Mouse (Mus musculus): ENCODE results near the gene Gm42878.

Gm42878 gene

DNA sequence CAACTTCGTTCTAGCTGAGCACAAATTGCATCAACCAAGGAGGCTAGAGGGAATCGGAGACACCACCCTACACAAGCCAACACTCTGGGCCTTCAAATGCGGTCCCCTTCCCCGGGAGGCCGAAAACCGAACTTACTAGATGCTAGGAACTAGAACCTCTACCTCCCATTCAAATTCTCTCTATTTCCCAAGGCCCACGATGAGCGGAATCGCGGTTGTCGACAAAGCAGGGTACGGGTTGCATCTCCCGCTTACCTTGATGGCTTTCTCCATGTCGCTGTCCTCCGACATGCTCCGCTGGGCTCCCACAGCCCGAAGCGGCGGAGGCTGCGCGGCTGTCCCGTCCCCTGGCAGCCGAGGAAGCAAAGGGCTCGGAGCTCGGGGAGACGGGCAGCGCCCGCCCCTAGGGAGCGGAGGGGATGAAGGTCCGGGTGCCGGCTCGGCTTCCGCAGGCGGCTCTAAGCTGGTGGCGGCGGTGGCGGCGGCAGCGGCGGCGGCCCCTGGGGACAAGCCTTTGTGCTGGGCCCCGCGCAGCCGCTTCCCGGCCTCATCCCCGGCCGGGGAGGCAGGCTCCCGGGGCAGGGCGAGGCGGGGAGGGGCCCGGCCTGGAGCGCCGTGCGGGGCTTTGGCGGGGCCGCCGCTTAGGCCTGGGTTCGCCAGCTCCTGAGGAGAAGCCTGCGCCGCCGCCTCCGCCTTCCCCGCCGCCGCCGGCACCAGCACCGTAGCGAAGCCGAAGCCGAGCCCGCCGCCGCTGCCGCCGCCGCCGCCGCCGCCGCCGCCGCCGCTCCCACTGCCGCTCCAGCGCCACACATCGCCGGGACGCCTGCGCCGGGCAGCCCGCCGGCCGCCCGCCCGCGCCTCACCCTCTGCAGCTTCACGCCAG is at the start of gene Gm42878, which contains the start of gene Adam1a:
Gene Gm42878, minus strand, starts transcription at position 573 of the 883 bp plus-strand sequence.
Gene Adam1a, minus strand, starts transcription at position 573 of the 883 bp plus-strand sequence.
- DNase-seq (ENCODE audit: low read depth): peak; percentile 17

DNA sequence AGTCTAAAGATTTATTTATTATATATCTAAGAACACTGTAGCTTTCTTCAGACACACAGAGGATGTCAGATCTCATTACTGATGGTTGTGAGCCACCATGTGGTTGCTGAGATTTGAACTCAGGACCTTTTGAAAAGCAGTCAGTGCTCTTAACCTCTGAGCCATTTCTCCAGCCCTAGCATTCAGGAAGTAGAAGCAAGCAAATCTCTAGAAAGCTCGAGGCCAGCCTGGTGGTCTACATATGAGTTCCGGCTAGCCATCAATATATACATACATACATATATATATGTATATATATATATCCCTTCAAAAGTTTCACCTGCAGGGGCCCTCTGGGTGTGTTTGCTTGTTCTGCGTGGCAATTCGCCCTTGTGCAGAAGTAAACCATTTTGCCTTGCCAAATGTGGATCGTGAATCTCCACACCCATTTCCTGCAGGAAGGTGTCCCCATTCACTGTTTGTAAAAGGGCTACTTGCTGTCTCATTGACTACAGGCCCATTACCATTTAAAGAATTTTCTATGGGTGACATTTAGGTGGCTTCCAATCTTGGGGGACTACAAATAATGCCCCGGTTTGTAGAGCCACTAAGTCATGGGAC is 49.5 kb upstream of the Gm42878 start:
- peak; percentile 23 for DNase-seq (ENCODE audit: low read depth)

GRCm38 (mm10) chr5:121593451-121594401 is 48.4 kb upstream of the Gm42878 start, which contains the start of gene Aldh2:
TSS of gene Aldh2 (minus strand) at chr5:121593824.
- DNase-seq (ENCODE audit: low read depth): peak; percentile 93

GRCm38 (mm10) chr5:121592816-121593407 is 47.6 kb upstream of the Gm42878 start:
- no peak for DNase-seq (ENCODE audit: low read depth)

DNA sequence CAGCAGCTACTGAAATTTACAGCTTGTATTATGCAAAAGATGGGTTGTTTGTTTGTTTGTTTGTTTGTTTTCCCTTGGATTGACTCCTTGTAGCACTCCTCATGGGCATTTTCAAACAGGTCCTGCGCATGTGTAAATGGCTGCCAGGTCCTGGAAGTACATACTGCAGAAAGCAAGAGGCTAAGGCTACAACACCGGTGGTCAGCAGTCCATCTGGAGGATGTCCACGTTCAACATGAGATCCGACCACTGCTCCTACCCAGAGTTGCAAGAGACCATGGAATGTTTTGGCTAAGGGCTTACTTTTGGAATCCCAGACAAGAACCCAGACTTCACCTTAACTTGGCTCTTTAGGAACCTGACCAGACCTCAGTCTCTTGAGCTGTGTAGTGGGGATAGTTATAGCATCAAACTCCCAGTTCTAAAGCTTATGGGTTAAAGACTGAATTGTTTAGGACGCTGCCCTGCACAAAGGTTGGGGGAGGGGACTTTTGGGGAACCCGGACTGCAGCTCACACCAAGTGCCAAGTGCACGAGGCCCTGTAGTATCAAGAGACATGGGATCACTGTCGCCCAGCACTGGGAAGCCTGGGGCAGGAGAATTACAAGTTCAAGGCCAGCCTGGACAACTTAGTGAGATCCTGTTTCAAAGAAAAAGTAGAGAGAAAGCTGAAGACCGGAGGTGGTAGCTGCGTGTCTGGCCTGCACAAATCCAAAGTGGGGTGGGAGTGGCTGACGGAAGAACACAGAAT is 47.0 kb upstream of the Gm42878 start:
- DNase-seq (ENCODE audit: low read depth): peak; percentile 44

DNA sequence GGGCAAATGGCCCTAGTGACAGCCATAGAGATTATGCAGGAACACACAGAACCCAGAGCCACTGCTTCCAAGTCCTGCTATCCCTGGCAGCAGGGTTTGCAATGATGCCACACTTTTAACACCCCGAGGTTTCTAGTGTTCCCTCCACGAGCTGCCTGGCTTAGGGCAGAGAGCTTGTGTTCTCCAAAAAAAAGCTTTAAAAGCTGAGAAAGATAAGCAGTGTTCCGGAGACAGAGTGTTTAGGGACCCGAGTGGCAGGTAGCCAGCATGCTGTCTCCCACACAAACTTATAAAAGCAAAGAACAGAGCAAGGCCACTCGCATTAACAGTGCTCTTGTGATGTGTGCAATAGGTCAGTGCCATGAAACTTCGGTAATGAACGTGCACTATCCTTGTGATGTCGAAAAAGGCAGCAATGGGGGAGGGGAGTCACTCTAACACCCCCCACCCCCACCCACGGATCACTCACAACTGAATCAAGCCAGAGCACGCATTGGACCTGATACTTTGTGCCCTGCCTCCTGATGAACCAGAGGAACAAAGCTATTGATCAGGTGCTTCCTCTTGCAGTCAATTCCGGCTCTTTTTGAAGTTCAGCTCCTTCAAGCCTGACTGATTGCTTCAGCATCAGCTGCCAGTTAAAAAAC is 46.3 kb upstream of the Gm42878 start:
- DNase-seq (ENCODE audit: low read depth): no peak

GRCm38 (mm10) chr5:121589928-121590327 is 44.6 kb upstream of the Gm42878 start:
- no peak for DNase-seq (ENCODE audit: low read depth)

GRCm38 (mm10) chr5:121586400-121587039 is 41.2 kb upstream of the Gm42878 start:
- peak; percentile 84 for DNase-seq (ENCODE audit: low read depth)

GRCm38 (mm10) chr5:121585699-121586098 is 40.4 kb upstream of the Gm42878 start:
- DNase-seq (ENCODE audit: low read depth): no peak

DNA sequence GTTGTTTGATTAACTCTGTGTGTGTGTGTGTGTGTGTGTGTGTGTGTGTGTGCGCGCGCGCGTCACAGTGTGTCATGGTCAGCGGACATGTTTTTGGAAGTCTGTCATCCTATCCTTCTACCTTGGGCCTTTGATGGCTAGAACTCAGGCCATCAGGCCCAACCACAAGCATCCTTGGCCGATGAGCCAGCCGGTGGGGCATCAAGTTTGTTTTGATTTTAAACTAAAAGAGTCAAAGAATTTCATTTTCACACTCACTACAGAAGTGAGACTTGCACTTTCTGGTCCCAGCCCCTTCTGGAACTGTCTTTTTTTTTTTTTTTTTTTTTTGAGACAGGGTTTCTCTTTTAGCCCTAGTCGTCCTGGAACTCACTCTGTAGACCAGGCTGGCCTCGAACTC is 39.7 kb upstream of the Gm42878 start:
- DNase-seq (ENCODE audit: low read depth): peak; percentile 33

DNA sequence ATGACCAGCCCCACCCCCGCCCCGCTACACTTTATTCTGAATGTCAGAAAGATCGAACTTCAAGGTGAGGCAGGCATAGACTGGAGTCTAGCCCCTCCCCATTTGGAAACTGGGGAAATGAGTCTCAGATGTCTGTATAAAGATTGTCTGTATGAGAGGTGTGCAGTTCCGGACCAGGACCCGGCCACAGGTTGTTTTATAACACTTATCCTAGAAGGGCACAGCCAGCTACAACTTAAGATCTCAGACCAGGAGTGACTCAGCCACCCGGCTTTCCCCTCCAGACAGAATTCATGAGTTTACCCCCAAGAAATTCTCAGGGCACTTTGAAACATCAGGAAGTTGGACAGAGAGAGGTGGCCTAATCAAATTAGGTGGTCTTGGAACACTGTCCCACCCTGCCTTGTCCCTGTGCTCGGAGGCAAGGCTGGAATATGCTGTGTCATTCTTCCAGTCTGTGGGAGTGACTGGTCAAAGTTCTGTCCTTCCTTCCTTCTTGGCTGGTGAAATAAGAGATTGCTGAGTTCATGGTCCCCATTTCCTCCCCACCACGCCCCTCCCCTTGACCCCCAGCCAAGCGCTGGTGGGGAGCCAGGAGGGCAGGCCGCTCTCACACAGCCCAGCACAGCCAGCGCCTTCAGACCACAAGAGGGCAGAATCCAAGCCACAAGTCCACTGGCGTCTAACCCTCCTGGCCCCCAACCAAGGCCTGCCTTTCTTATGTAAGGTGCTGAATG is 38.7 kb upstream of the Gm42878 start:
- peak; percentile 99 for DNase-seq (ENCODE audit: low read depth)

GRCm38 (mm10) chr5:121581945-121582344 is 36.7 kb upstream of the Gm42878 start:
- DNase-seq (ENCODE audit: low read depth): no peak

DNA sequence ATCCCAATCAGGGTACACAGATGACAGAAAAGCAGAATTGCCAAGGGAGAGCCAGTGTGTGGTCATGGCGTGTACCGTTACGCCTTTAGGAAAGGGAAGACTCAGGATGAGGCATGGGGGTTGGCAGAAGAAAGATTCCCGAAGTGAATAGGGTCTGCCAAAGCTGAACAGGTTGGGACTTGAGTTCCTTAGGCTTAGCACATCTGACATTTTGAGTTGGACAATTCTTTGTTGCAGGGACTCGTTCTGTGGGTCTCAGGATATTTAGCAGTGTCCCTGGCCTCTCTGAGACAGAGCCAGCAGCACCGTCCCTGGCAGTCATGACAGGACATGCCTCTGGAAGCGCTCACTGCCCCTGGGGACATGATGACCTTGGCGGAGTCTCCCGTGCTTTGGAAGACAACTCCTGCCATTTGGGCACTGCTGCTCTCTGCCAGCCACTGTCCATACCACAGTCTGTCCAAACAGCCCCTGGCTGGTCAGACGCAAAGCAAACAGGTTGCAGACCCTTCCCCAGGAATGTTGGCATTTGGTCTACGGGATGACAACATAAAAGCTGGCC is 31.7 kb upstream of the Gm42878 start:
- DNase-seq (ENCODE audit: low read depth): no peak

- no peak for DNase-seq (ENCODE audit: low read depth)
These were observed 30.6 kb upstream of the Gm42878 start for GRCm38 (mm10) chr5:121575867-121576266.

DNA sequence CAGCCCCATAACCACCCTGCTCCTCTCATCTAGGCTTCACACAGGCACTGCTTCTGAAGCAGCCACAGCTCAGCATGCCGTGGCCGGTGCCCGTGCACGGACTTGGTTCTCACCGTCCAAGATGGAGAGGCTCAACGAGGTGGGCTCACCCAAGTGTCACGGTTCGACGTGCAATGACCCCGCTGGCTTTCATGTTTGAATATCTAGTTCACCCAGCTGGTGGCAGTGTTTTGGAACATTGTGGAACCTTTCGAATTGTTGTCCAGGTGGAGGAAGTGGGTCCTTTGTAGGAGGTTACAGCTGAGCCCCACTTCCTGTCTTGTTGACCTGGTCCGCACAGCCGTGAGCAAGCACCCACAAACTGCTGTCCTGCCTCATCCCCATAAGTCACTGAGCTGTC is 28.9 kb upstream of the Gm42878 start:
- no peak for DNase-seq (ENCODE audit: low read depth)

DNA sequence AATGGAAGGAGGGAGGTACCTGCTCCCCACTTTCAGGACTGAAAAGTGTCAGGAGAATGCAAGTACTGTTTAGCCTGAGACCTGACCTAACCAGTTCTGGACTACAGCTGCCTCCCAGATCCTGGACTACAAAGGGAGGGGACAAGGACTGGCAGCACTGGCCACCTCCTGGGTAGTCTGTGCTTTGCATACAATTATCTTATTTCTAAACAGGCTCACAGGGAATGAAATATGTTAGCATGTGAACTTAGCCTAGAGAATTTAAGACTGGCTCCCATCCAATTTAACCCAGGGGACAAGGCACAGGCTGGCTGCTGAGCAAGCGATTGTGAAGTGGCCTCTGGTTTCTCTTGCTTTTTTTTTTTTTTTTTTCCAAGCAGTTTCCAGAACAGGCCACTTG is 25.5 kb upstream of the Gm42878 start:
- no peak for DNase-seq (ENCODE audit: low read depth)

GRCm38 (mm10) chr5:121569881-121570420 is 24.7 kb upstream of the Gm42878 start:
- DNase-seq (ENCODE audit: low read depth): no peak

GRCm38 (mm10) chr5:121566035-121566681 is 20.9 kb upstream of the Gm42878 start:
- DNase-seq (ENCODE audit: low read depth): no peak
